Mouse (Mus musculus) cerebellum, postnatal 4 days (tissue): ENCODE data around the gene Ankrd60.
A peak's percentile ranks its signal among the peaks of the same experiment; 100 is the strongest.

Experiments
- DNase-seq, 2 experiments: peaks; one replicate each; pipeline ENCODE4 v3.0.0; 2022; ENCODE audit warnings: low spot score in 2 of 2, mixed read lengths in 1 of 2

Ankrd60 gene

DNA sequence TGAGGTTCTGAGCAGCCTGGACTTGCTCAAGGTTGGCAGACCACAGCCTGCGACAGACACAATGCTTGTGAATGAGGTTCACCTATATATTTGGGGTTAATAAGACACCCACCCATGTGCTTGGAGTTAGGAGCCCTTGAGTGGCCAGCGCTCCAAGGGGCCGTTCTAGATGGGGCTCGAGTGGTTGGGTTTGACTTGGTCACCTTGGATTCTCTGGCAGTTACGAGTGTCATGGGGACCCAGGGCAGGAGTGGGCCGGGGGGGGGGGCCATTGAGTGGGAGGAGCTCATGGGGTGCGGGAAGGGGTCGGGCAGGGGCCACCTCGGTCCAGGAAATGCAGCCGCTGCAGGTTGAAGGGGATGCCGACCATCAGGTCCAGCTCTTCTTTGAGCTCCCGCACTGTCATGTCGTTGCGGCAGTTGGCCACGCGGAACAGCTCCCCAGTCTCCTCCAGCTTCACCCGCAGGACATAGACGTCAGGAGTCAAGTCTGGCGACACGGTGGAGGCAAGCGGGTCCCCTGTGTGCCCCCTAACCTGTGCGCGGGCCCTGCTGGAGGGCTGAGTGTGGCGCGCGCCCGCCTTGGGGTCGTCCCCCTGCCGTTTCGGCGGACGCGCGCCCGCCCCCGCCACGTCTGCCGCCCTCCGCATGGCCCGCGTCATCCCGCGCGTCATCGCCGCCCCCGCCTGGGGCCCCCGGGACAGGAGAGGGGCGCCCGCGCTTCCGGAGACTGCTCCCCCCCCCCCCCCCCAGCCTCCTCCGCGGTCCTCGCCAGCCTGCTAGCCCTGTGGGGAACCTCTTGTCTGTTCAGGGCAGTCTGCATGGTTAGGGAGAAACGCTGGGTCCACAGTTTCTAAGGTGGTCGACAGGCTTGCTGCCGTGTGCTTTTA is at the start of gene Ankrd60:
Gene Ankrd60 (minus strand): TSS at position 697 of the 889 bp plus-strand sequence.
- DNase-seq, result no peak

DNA sequence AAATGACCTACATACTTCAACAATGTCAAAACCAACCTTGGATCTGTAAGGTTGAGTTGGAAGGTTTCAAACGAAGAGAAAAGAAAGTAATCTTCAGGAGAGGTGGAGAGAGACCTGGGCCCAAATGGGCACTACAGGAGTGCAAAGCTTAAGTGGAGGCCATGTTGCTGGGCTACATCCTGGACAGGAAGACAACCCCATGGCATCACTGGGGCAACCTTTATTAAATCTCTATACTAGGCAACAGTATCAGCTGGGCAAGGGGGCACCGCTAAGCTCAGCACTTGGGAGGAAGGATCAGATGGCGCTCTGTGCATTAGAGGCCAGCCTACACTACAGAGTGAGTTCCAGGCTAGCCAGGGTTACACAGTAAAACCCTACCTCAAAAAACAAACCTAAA is 47.6 kb upstream of the Ankrd60 start:
- peak in 1 of 2 experiments; percentile 2 for DNase-seq

DNA sequence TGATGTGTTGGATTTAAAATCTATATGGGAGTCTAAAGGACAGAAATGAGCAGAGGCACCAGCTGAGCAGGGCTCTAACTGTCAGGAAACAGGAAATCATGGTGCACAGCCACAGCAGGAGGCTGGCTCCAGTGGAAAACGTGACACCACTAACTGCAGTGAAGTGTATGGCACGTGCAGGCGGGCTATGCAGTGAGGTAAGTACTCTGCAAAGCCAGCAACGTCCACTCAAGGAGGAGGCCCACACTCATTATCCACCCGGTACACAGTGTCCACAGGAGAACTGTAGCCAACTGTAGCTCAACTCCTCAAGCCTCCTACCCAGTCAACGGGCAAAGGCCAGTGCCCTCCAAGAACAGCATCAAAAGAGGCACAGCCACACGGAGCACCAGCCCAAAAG is 46.5 kb upstream of the Ankrd60 start:
- DNase-seq, result no peak

DNA sequence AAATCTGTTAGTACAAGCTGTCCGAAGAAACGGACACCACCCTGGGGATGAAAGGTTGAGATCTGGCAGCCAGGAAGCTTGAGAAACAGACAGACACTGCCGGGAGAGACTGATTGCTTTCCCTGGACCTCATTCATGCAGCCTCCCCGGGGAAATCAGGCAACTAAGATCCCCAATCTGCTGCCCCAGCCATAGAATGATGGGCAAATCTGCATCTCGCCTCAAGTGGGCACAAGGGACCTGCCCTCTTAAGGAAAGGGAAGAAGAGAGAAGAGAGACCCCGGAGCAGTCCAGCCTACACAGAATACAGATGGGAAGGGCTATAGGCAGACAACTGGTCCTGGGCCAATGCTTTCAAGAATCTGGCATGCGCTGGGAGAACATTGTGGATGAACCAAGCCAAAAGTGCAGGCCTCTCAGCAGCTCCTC is 44.0 kb upstream of the Ankrd60 start:
- peak in 1 of 2 experiments; percentile 59 for DNase-seq

DNA sequence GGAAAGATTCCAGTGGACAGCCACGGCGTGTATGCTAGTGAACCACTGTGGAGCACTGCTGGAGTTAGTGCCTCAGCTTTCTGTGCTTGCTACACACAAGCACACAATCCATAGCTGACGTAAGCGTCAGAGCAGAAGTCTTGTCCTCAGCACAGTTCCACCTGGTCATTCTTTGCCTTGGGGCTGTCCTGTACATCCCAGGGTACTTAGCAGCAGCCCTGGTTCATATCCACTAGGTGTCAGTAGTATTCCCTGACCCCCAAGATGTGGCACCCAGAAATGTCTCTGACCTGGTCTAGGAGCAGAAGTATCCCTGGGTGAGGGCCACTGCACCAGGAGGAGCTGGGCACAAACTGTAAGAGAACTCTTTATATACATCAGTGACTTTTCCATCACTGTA is 42.5 kb upstream of the Ankrd60 start:
- no peak for DNase-seq

DNA sequence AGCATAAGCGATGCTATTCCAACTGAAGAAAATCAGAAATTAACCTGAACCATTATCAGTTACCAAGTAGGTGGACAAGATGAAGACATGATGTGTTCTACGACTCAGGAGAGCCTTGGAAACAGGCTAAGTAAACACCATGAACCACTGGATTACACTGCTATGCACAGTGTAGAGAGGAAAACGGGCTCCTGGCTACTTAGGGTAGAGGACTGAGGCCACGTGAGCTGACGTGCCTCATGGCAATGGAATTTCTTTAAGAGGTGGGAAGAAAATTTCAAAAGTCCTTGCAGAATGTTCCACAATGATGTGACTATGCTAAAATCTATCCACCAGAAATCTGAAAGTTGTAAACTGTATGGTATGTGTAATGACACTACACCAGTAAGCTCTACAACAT is 41.0 kb upstream of the Ankrd60 start:
- no peak for DNase-seq

DNA sequence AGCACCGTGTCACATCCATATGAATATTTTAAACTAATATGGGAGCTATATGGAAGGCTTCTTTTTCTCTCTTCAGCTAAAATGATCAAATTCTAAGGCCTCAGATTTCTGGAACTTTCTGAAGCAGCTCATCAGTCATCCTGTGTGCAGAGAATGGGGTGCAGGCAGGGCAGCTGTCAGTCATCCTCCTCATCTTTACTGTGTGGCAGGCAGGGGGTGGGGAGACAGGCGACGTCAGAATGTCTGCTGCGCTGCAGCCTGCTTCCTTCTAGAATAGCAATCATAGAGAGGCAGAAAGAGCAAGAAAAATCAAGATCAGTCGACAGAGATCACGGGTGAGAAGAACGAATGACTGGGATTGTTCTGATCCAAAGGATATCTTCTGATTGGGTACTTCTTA is 38.0 kb upstream of the Ankrd60 start:
- peak in 1 of 2 experiments; percentile 11 for DNase-seq

DNA sequence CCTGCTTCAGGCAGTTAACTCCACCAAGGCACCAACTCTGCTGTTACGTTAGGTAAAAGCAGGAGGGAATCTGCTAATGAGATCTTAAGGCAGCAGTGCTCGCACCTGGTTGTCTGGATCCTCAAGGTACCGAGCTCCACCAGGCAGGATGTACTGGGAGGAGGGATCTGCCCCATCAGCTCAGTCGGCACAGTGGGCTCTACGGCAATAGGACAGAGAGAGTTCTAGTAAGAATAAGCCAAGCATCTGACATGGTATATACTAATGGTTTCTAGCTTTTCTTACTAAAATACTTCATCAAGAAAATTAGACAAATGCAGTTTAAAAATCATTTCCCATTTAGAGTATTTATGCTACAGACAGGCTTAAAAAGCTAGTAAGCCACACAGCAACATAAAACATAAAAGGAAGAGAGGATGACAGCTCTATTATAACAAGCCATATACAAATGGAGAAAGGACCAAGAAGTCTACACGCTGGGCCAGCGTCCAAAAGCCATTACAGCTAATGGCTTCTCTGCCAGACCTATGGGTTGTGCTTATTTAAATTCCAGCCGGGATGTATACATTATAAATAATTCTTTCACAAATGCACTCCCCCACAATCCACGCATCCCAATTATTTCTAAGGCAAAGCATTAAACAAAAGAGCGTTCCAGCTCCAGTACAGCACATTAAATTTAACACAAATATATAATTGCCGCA is 37.4 kb upstream of the Ankrd60 start:
- DNase-seq, result peak in 1 of 2 experiments; percentile 11

DNA sequence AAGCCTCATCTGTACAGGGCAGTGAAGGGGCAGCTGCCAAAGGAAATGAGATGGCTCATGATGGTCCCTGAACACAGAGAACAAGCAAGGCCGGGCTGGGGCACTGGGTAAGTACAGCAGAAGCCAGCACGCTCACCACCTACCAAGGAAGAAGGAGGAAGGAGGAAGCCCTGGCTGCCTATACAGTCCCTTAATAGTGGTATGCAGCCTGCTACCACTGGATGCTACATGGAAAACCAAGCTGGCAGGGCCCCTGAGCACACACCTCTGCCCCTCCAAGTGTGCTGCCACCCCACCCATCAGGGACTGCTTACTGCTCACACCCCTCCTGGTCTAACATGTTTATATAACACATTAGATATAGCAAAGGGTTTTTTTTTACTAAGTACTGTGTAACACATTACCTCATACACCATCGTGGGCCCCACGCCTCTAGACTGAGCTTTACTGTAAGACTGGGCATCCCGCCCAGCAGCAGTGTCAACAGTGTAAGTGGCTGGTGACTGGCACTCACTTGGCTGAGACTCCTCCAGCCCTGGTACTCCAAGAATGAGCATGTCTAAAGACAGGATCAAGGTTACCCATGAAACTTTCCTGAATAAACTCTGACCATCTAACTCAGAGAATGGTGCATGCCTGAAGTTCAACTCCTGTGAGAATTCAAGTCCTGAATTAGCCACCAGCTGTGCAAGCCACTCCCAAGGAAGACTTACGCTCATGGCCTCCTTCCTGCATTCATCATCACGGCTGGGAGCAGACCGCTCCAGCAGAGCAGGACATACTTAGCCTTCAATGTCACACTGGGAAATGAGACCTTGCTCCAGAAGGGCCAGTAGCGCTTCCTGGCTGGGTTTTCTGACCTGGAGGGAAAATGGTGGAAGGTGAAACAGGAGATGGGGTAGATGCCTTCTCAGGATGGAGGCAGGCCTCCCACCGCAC is 30.1 kb upstream of the Ankrd60 start:
- peak in 1 of 2 experiments; percentile 13 for DNase-seq

DNA sequence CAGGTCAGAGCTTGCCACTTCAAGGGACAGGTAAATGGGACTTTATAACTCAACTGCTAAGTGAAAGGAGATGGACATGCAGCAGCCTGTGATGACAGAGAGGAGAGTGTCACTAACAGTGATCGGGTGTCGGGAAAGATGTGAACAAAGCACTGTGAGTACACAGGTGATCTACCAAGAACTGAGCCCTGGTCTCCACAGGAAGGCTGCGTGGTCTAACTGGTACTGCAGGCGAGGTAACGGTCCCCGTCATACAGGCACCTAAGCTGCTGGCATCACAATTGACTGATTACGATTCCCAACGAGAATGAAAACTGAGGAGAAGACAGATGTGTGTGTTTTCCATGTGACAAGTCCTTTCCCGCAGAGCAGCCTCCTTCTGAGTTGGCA is 28.2 kb upstream of the Ankrd60 start:
- no peak for DNase-seq

DNA sequence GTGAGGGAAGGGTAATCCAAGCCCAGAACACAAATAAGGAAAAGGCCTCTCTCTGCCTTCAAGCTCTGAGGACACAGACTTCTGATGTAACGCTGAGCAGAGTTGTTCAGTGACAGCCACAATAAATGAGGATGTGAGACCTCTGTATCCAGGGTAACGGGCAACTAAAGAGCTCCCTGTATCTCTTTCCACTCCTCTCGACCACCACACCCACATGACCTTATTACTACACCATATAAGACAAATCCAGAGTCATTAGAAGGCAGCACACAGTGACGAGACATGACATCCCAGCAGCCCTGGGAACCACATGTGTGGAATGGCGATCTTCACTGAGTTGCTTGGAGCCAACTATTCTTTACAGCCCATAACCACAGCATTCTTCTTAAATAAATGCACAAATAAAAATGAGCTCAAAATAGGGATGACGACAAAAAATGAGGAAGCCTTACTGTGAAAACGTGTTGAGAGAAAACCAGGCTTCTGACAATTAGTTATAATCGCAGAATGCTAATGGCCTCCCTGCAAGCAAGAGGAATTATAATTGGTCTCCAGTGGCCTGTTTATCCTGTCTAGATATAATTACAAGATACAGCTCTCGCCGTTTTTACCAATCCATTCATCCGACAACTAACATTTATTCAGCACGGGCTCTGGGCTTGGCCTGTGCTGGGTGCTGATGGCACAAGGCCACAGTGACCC is 27.7 kb upstream of the Ankrd60 start:
- DNase-seq, result no peak

DNA sequence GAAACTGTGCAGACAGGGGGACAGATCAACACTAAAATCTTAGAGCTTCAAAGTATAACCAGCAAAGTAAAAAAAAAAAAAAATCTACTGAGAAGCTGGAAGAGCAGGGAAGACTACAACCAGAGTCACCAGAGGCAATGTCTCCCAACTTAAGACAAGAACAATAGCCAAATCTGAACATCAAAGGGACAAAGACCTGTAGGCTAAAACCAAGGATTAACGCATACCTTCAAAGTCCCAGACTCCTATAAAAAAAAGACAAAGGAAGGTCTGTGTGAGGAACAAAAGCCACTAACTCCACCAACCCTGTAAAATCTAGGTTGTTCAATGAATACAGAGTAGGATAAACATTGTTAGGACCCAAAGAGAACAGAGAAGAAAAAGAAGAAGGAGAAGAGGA is 23.7 kb upstream of the Ankrd60 start:
- DNase-seq, result no peak

DNA sequence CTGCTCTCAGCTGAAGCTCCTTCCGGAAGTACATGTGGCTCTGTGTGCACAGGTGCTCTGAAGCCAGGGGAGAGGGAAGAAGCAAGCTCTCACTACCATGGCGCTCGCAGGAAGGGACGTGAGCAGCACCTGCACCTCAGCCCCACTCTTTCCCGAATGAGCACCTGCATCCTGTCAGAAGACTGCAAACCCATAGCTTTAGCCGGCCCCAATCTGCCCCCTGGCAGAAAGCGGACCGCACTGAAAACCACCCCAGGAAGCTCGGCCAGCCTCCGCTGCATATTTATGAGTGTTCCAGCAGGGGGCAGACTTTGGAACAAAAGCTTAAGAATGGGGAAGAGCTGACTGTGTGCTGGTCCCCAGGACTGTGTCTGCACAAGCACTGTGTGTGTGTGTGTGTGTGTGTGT is 17.2 kb upstream of the Ankrd60 start:
- DNase-seq, result peak in 1 of 2 experiments; percentile 16

DNA sequence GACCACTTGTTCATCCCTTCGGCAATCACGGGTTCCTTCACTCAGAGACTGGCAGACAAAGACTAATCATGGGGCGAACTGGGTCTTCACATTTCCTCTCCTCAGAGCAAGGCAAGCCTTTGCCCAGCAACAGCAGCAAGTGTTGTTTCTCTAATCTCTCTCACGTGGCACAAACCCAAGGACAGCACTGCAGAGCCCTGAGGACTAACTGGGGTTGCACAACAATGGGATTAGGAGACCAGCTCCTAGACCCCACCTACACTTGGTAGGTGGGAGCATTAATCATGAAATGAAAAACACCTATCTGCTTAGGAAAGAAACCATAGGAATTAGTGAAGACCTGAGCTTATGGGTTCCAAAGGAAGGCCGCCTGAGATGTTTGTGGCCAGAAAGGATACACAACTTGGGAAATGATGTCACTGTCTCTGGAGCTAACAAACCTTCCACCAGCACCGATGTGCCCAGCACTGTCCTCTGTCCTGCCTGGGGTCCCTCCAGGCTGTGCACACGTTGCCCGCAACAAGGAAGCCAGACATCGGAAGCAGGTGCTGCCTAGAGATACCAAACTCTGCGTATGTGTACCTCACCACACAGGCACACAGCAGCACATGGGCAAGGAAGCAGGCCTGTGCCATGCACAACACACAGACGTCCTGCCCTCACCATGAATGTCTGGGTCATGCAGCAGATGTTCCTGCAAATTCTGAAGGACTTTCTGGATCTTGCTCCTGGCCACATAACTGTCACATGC is 16.3 kb upstream of the Ankrd60 start:
- peak in 1 of 2 experiments; percentile 13 for DNase-seq

DNA sequence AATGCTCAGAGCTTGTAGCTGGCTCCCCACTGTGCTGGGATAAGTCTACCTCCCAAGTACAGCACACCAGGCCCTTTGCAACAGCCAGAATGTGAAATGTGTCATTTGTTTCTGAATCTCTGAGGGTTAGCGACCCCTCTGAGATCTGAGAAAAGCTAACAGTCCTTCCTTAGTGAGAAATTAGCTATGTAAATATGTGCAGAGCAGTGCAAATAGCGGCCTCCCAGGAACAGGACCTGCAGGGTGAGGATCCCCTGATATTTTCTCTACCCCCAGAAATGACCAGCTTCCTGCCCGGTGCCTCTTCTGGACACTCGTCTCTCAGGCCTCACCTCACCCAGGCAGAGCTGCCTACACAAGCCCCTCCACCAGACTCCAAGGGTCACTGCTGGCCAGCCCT is 15.7 kb upstream of the Ankrd60 start:
- DNase-seq, result no peak

DNA sequence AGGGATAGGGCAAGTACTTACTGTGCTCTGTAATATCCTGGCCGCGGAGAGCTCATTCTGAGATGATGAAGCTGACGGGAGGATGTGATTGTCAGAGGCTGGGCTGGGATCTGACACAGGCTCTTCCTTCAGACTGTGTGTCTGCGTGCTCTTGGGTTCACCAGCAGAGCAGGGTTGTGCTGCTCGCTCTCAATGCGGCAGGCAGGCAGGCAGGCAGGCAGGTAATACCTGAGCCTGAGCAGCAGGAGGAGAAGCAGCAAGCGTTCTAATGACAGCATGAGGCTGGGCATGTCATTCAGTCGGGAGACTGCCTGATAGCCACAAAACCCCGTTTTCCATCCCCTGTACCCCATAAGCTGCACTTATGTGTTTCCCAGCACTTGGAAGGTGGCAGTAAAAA is 14.6 kb upstream of the Ankrd60 start:
- no peak for DNase-seq

DNA sequence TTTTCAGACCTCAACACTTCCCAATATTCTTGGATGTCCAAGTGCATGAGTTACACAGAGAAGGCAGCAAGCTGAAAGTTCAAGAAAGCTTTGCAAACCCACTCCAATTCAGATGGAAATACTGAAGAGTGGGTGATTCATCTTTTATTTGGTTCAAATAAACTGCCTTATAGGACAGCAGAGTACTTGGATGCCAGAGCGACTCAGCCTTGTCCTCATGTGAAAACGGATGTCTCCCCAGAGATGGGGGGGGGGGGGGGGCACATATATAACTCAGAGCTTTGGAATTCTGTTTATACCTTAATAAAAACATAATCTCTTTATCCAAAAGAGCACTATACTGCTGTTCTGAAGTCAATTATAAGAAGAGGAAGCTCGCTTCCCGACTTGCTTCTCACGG is 9.2 kb upstream of the Ankrd60 start:
- no peak for DNase-seq

DNA sequence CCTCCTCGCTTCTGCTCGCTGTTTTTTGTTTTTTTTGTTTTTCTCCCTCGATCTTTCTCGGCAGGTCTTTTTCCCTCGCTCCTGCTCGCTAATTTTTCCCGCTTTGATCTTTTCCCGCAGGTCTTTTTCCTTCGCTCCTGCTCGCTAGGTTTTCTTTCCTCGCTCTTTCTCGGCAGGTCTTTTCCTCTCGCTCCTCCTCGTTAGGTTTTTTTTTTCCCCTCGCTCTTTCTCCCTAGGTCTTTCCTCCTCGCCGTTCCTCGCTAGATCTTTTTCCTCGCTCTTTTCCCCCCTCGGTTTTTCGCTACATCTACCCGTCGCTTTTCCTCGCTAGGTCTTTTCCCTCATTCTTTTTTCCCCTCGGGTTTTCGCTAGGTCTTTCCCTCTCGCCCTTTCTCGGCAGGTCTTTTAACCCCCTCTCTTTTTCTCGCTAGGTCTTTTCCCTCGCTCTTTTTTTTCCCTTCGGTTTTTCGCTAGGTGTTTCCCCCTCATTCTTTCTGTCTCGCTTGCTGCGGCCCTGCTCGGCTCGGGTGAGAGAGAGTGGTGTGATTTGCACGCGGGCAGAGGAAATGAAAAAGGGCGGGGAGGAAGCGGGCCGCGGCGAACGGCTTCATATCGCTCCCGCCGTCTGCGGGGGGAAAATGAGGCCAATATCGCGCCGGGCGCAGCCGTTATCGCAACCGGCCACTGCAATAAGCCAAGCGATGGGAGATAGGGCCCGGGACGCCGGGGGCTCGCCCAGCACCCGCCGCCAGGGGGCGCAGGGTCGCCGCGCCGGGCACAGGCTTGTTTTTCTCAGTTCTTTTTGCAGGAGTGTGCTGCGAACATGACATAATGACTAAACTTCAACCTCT is 8.2 kb upstream of the Ankrd60 start:
- peak; percentile 71 to 85 for DNase-seq

DNA sequence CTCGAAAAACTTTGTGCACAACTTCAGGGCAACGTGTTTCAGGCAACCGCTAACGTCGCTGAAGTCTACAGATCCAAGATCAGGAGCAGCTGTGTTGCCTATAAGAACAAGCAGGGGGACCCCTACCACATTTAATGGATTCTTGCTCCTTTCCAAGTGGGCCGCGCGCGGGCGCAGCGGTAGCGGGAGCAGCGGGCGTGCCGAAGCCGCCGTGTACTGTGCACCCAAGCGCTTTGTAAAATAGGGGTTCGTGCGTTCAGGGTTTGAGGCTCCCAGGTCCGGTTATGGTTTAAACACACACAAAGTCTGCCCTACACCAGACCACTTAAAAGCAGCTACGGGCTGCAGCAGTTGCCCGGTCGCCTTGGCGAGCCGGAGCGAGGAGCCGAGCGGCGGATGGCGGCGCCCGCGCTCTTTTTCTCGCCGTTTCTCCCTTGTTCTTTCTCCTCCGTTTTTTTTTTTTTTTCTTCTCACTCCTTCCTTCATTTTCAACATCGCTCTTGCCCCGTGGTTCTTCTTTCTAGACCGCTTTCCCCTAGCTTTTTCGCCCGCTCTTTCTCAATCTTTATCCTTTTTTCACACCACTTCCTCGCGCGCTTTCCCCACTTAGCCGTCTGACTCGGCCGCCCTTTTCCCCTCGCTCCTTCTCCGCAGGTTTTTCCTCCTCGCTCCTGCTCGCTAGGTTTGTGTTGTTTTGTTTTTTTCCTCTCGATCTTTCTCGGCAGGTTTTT is 7.4 kb upstream of the Ankrd60 start:
- DNase-seq, result peak in 1 of 2 experiments; percentile 62
